Mouse (Mus musculus) heart, postnatal 0 days (tissue): Measurements from ENCODE around the gene Mtss1l. TPM values are rescaled to one million over a fixed set of nuclear protein-coding genes. Genes with fewer than 3 reads are reported as not detected.
A peak's percentile ranks its signal among the peaks of the same experiment; 100 is the strongest.

Source experiments
- ATAC-seq: fragments of 200-750 bp; cut with Nextera tagmentation; 2 replicates; pipeline ENCODE4 v1.8.0; 2017; ENCODE audit warnings: low read depth, moderate number of reproducible peaks, moderate library complexity; ENCODE audit not compliant: insufficient read depth
- DNase-seq: peaks from one replicate; pipeline ENCODE4 v3.0.0-alpha.2; 2016; ENCODE audit warnings: low spot score
- H3K27ac ChIP-seq: fragments of 300-500 bp; sonication (generic); 2 replicates; pipeline ENCODE4 v1.5.1; 2014; ENCODE audit warnings: low read depth, mild to moderate bottlenecking
- H3K27me3 ChIP-seq: fragments of 300-500 bp; sonication (generic); 2 replicates; pipeline ENCODE4 v1.6.1; 2014; ENCODE audit warnings: low read length, mixed read lengths; ENCODE audit not compliant: control insufficient read depth, insufficient read depth
- H3K36me3 ChIP-seq: fragments of 300-500 bp; sonication (generic); replicated peaks from 2 replicates; pipeline ENCODE4 v1.6.1; 2014; ENCODE audit warnings: low read length, mixed read lengths; ENCODE audit not compliant: control insufficient read depth, insufficient read depth
- H3K4me1 ChIP-seq: fragments of 300-500 bp; sonication (generic); 2 replicates; pipeline ENCODE4 v1.6.1; 2014; ENCODE audit warnings: antibody characterized with exemption; ENCODE audit not compliant: control insufficient read depth, insufficient read depth
- H3K4me2 ChIP-seq: fragments of 300-500 bp; sonication (generic); 2 replicates; pipeline ENCODE4 v1.6.1; 2014; ENCODE audit warnings: low read depth, mild to moderate bottlenecking, low read length, moderate library complexity
- H3K4me3 ChIP-seq: fragments of 300-500 bp; sonication (generic); 2 replicates; pipeline ENCODE4 v1.5.1; 2014; ENCODE audit warnings: low read depth, low read length
- H3K9ac ChIP-seq: fragments of 300-500 bp; sonication (generic); replicated peaks from 2 replicates; pipeline ENCODE4 v1.6.1; 2014; ENCODE audit warnings: low read depth, low read length, mixed read lengths
- H3K9me3 ChIP-seq: fragments of 300-500 bp; sonication (generic); replicated peaks from 2 replicates; pipeline ENCODE4 v1.6.1; 2016; ENCODE audit warnings: low read length; ENCODE audit not compliant: control insufficient read depth
- CTCF ChIP-seq: IDR thresholded peaks from 2 replicates; pipeline ENCODE4 v1.5.1; 2016; ENCODE audit warnings: antibody characterized with exemption, control low read depth, low read depth
- EP300 ChIP-seq: IDR thresholded peaks from 2 replicates; pipeline ENCODE4 v1.6.1; 2016; ENCODE audit warnings: antibody characterized with exemption, low read depth
- WGBS: fragments of 180-500 bp; shearing (Covaris S2); extraction: QIAGEN DNeasy Blood & Tissue Kit; methylation state at CpG from one replicate; pipeline ENCODE4 v1.1.7; 2014; 5-methylcytosine and 5-hydroxymethylcytosine counted together
- polyA plus RNA-seq: library from polyadenylated mRNA; unstranded; fragments of >200 nt; fragmentation: Nextera tagmentation; extraction: Ambion mirVana; gene quantifications from 2 replicates; pipeline ENCODE4 v1.2.1, GENCODE M21; 2015
- total RNA-seq: library from RNA; depleted of rRNA; stranded (reverse); fragments of >200 nt; gene quantifications from 2 replicates; pipeline ENCODE4 v1.2.3, GENCODE M21; 2014; ENCODE audit warnings: low replicate concordance

Gene Mtss1l
- total and polyA plus RNA-seq, 2 experiments from 2014 or later: 5.1 to 11.3 TPM

GRCm38 (mm10) chr8:110754713-110755112 lies 33.4 kb downstream of the Mtss1l start:
- no peak for ATAC-seq
- no peaks in the 10 kb centered on the region for H3K9me3 ChIP-seq

GRCm38 (mm10) chr8:110755511-110756170 lies 34.4 kb downstream of the Mtss1l start:
- Histone ChIP-seq H3K4me3 (no peak overlapping the region), H3K9ac (no peak overlapping the region), H3K36me3 (no peaks in the 10 kb centered on the region), H3K27ac (no peak overlapping the region), H3K9me3 (no peaks in the 10 kb centered on the region), H3K4me1 (no peaks in the 10 kb centered on the region), H3K4me2 (no peak overlapping the region), H3K27me3 (no peaks in the 10 kb centered on the region)
- ATAC-seq (no peak), DNase-seq (no peak)
- WGBS: 56% methylated on average over 13 of the region's 15 CpGs
- no peak for TF ChIP-seq EP300
- TF ChIP-seq CTCF: no peak

More at GRCm38 (mm10) chr8:110754713-110755112, 33.4 kb downstream of the Mtss1l start:
- no peak for TF ChIP-seq EP300
- no peak overlapping the region for H3K27ac ChIP-seq
- H3K4me1 ChIP-seq: no peaks in the 10 kb centered on the region
- H3K9ac ChIP-seq: no peak overlapping the region
- H3K36me3 ChIP-seq: no peaks in the 10 kb centered on the region
- no peak overlapping the region for H3K4me2 ChIP-seq
- WGBS: 49% methylated on average over 3 of the region's 4 CpGs
- no peak for DNase-seq
- no peaks in the 10 kb centered on the region for H3K27me3 ChIP-seq
- no peak overlapping the region for H3K4me3 ChIP-seq

GRCm38 (mm10) chr8:110756196-110756595 lies 34.9 kb downstream of the Mtss1l start:
- no peaks in the 10 kb centered on the region for H3K36me3 ChIP-seq
- no peak overlapping the region for H3K4me3 ChIP-seq
- ATAC-seq (no peak), DNase-seq (no peak)
- H3K4me1 ChIP-seq: 0 out of 2 replicates have a peak, but pooled peaks cover under 1% of the 10 kb centered on the region
- H3K9me3 ChIP-seq: no peaks in the 10 kb centered on the region
- H3K27ac ChIP-seq: no peak overlapping the region
- H3K4me2 ChIP-seq: no peak overlapping the region
- no peaks in the 10 kb centered on the region for H3K27me3 ChIP-seq
- WGBS: 68% methylated on average over 5 of the region's 5 CpGs
- no peak overlapping the region for H3K9ac ChIP-seq
- no peak for TF ChIP-seq EP300
- TF ChIP-seq CTCF: no peak

GRCm38 (mm10) chr8:110760280-110760940 lies 39.1 kb downstream of the Mtss1l start:
- Histone ChIP-seq H3K27me3 (no peaks in the 10 kb centered on the region), H3K4me2 (no peak overlapping the region), H3K9ac (no peak overlapping the region), H3K4me1 (peaks cover 8% of the 10 kb centered on the region; the same call in 1 of the 2 replicates), H3K36me3 (no peaks in the 10 kb centered on the region), H3K4me3 (no peak overlapping the region), H3K9me3 (no peaks in the 10 kb centered on the region), H3K27ac (peak overlapping the region; percentile 67)
- TF ChIP-seq EP300: no peak
- TF ChIP-seq CTCF: no peak
- peak; percentile 42; the same call in 1 of the 2 replicates for ATAC-seq
- DNase-seq: peak; percentile 35
- 57% methylated on average over 7 of the region's 7 CpGs for WGBS

- ATAC-seq (peak; percentile 71), DNase-seq (peak; percentile 49)
- no peak overlapping the region for H3K4me2 ChIP-seq
- no peak overlapping the region for H3K4me3 ChIP-seq
- H3K9ac ChIP-seq: no peak overlapping the region
- H3K4me1 ChIP-seq: peaks cover 8% of the 10 kb centered on the region; the same call in 1 of the 2 replicates
- H3K27me3 ChIP-seq: no peaks in the 10 kb centered on the region
- peak overlapping the region; percentile 67 for H3K27ac ChIP-seq
- no peaks in the 10 kb centered on the region for H3K36me3 ChIP-seq
- TF ChIP-seq EP300: no peak
- TF ChIP-seq CTCF: no peak
- 32% methylated on average over 5 of the region's 5 CpGs for WGBS
- H3K9me3 ChIP-seq: no peaks in the 10 kb centered on the region
Observed at GRCm38 (mm10) chr8:110761185-110761584, 39.9 kb downstream of the Mtss1l start.
